Mouse (Mus musculus): ENCODE results near the gene Dleu7. TPM values are rescaled to one million over a fixed set of nuclear protein-coding genes. Genes with fewer than 3 reads are reported as not detected.

Gene Dleu7
- polyA plus RNA-seq, 1 experiment from 2014 or later = 2.3 TPM

DNA sequence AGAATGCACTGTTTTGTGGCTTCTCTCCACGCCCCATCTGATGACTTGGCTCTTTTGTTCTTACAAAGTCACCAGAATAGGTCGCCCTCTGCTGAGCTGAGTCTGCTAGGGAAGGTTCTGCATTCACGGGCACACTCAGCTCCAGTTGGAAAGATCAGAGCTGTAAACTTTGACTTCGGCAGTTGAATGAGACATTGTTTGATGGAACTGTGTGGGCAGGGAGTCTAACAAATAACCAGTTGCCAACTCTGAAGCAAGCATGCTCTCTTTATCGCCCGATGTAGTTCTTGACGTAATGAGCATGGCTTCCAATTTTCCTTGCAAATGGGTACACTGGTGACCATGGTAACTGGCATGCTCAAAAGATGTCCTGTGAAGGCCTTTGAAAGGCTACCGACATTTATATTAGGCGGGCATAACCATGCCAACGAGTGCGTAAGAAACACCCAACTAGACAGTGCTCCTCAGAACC lies 66.2 kb downstream of the Dleu7 start:
- WGBS = 77% methylated on average over 11 of the region's 11 CpGs
- no peaks in the 10 kb centered on the region for H3K27me3 ChIP-seq (ENCODE audit: control insufficient read depth, insufficient read depth, low read length)
- no peak overlapping the region for H3K9ac ChIP-seq (replicated peaks; ENCODE audit: low read length)
- peak; percentile 38 for DNase-seq (ENCODE audit: low spot score)
- H3K36me3 ChIP-seq (replicated peaks; ENCODE audit: control insufficient read depth, insufficient read depth, low read depth, low read length) = no peaks in the 10 kb centered on the region
- no peak for ATAC-seq (replicated peaks; ENCODE audit: insufficient number of reproducible peaks, low FRiP score, low TSS enrichment, low read depth)
- no peaks in the 10 kb centered on the region for H3K4me1 ChIP-seq (ENCODE audit: control insufficient read depth, insufficient read depth, low read length)
- no peak overlapping the region for H3K4me2 ChIP-seq (ENCODE audit: low read depth, low read length)
- no peaks in the 10 kb centered on the region for H3K9me3 ChIP-seq (replicated peaks; ENCODE audit: control insufficient read depth, low read length)
- no peak overlapping the region for H3K27ac ChIP-seq (replicated peaks; ENCODE audit: low read depth, low read length)
- H3K4me3 ChIP-seq (ENCODE audit: low read depth, low read length) = no peak overlapping the region

Other genes starting within 250 kb of the Dleu7 start
- gene Rnaseh2b, start 458 bp downstream of the Dleu7 start, polyA plus RNA-seq (2014; fragmentation: Nextera tagmentation; extraction: Ambion mirVana) = 65.0 and 72.0 TPM in 2 replicates
- gene Gucy1b2, start 163.2 kb upstream of the Dleu7 start, polyA plus RNA-seq (2014; fragmentation: Nextera tagmentation; extraction: Ambion mirVana) = not detected in 2 replicates

Measured in embryonic facial prominence, embryonic 11.5 days (tissue).